Mouse (Mus musculus) lung, adult 2 months (tissue): ENCODE data around the gene Igsf3. TPM values are rescaled to one million over a fixed set of nuclear protein-coding genes. Genes with fewer than 3 reads are reported as not detected.

Source experiments
- DNase-seq: peaks from one replicate; pipeline ENCODE4 v3.0.0; 2022
- H3K4me1 ChIP-seq: fragments of 200-500 bp; 2 replicates; pipeline ENCODE4 v1.6.1; 2011; ENCODE audit warnings: low read length; ENCODE audit not compliant: control insufficient read depth, insufficient read depth
- H3K4me3 ChIP-seq: fragments of 200-500 bp; replicated peaks from 2 replicates; pipeline ENCODE3; 2011; ENCODE audit warnings: low read depth, mild to moderate bottlenecking, control low read depth, low read length; ENCODE audit errors: extremely low read depth
- CTCF ChIP-seq: fragments of 200-500 bp; IDR thresholded peaks from 2 replicates; pipeline ENCODE4 v1.5.1; 2011; ENCODE audit warnings: mild to moderate bottlenecking, low read length, control low read depth; ENCODE audit not compliant: insufficient read depth
- POLR2A ChIP-seq: fragments of 200-500 bp; IDR thresholded peaks from 2 replicates; pipeline ENCODE4 v1.6.1; 2011; ENCODE audit warnings: low read depth, mild to moderate bottlenecking, control low read depth, low read length, borderline replicate concordance; ENCODE audit errors: extremely low read depth
- WGBS: fragments of 180-500 bp; shearing (Covaris S2); methylation state at CpG from one replicate; pipeline ENCODE4 v1.1.7; 2018; 5-methylcytosine and 5-hydroxymethylcytosine counted together
- polyA plus RNA-seq: library from polyadenylated mRNA; depleted of rRNA; stranded (reverse); fragments of >200 nt; gene quantifications from 2 replicates; pipeline ENCODE4 v1.2.3, GENCODE M21; 2012

Gene Igsf3
- polyA plus RNA-seq, 1 experiment = 7.3 TPM

- Histone ChIP-seq H3K4me3 (no peak overlapping the region), H3K4me1 (peaks cover 7% of the 10 kb centered on the region; the same call in 1 of the 2 replicates)
- no peak for DNase-seq
- 54% methylated on average over 18 of the region's 18 CpGs for WGBS
- TF ChIP-seq POLR2A (no peak), CTCF (no peak)
Observed at GRCm38 (mm10) chr3:101418740-101419652, 42.1 kb downstream of the Igsf3 start.

- TF ChIP-seq POLR2A (no peak), CTCF (no peak)
- Histone ChIP-seq H3K4me3 (no peak overlapping the region), H3K4me1 (peaks cover 7% of the 10 kb centered on the region; the same call in 1 of the 2 replicates)
- WGBS = 56% methylated on average over 10 of the region's 10 CpGs
- no peak for DNase-seq
Observed at GRCm38 (mm10) chr3:101419653-101419994, 42.7 kb downstream of the Igsf3 start.

GRCm38 (mm10) chr3:101423188-101423587, 46.3 kb downstream of the Igsf3 start:
- no peak for DNase-seq
- Histone ChIP-seq H3K4me3 (no peak overlapping the region), H3K4me1 (peaks cover 7% of the 10 kb centered on the region; the same call in 1 of the 2 replicates)
- 55% methylated on average over 4 of the region's 4 CpGs for WGBS
- TF ChIP-seq CTCF (no peak), POLR2A (no peak)

- Histone ChIP-seq H3K4me1 (peaks cover 3% of the 10 kb centered on the region; the same call in 1 of the 2 replicates), H3K4me3 (no peak overlapping the region)
- 76% methylated on average over 10 of the region's 10 CpGs for WGBS
- TF ChIP-seq POLR2A (no peak), CTCF (no peak)
- no peak for DNase-seq
Observed at GRCm38 (mm10) chr3:101424295-101424885, 47.5 kb downstream of the Igsf3 start.

GRCm38 (mm10) chr3:101429982-101430754, 53.3 kb downstream of the Igsf3 start:
- TF ChIP-seq CTCF = no peak
- TF ChIP-seq POLR2A = no peak
- Histone ChIP-seq H3K4me1 (peaks cover 5% of the 10 kb centered on the region), H3K4me3 (no peak overlapping the region)
- 43% methylated on average over 8 of the region's 8 CpGs for WGBS
- DNase-seq = no peak

- TF ChIP-seq POLR2A (no peak), CTCF (no peak)
- H3K4me1 ChIP-seq = peaks cover 5% of the 10 kb centered on the region
- DNase-seq = no peak
- H3K4me3 ChIP-seq = no peak overlapping the region
- WGBS = 25% methylated on average over 2 of the region's 2 CpGs
Observed at GRCm38 (mm10) chr3:101430755-101431115, 53.9 kb downstream of the Igsf3 start.

- TF ChIP-seq POLR2A (no peak), CTCF (no peak)
- DNase-seq = no peak
- H3K4me3 ChIP-seq = no peak overlapping the region
- peaks cover 2% of the 10 kb centered on the region; the same call in 1 of the 2 replicates for H3K4me1 ChIP-seq
- WGBS = 82% methylated on average over 8 of the region's 8 CpGs
Observed at GRCm38 (mm10) chr3:101435672-101436071, 58.8 kb downstream of the Igsf3 start.

GRCm38 (mm10) chr3:101436469-101436868, 59.6 kb downstream of the Igsf3 start:
- TF ChIP-seq CTCF (no peak), POLR2A (no peak)
- WGBS = 91% methylated on average over 4 of the region's 4 CpGs
- no peaks in the 10 kb centered on the region for H3K4me1 ChIP-seq
- no peak for DNase-seq
- no peak overlapping the region for H3K4me3 ChIP-seq

- Histone ChIP-seq H3K4me1 (no peaks in the 10 kb centered on the region), H3K4me3 (no peak overlapping the region)
- WGBS = 81% methylated on average over 12 of the region's 12 CpGs
- TF ChIP-seq CTCF = no peak
- no peak for TF ChIP-seq POLR2A
- DNase-seq = no peak
Observed at GRCm38 (mm10) chr3:101437021-101437563, 60.2 kb downstream of the Igsf3 start.
